Mouse (Mus musculus): Measurements from ENCODE around the gene Slc2a4.

- TF ChIP-seq POLR2A (IDR thresholded peaks at IDR 0.05; ENCODE audit: low read depth, low read length) (no peak), CTCF (IDR thresholded peaks at IDR 0.05; ENCODE audit: borderline replicate concordance, insufficient read depth, low read length) (no peak)
Observed at GRCm38 (mm10) chr11:69902972-69903371, 45.0 kb downstream of the Slc2a4 start.

Measured in embryonic fibroblast, embryonic 13.5 days (primary cell).